Mouse (Mus musculus) frontal cortex, adult 2 months (tissue): Measurements from ENCODE around the gene Gm2174. TPM values are rescaled to one million over a fixed set of nuclear protein-coding genes. Genes with fewer than 3 reads are reported as not detected.

Experiments
- DNase-seq, 2 experiments: peaks; one replicate each; pipeline ENCODE4 v3.0.0; 2022; ENCODE audit warnings: low spot score in 1 of 2; ENCODE audit errors: extremely low spot score in 1 of 2
- polyA plus RNA-seq: library from polyadenylated mRNA; depleted of rRNA; stranded (reverse); fragments of >200 nt; gene quantifications from 2 replicates; pipeline ENCODE4 v1.2.3, GENCODE M21; 2012; rRNA removed

The Gm2174 gene
- not detected in 2 replicates for polyA plus RNA-seq

GRCm38 (mm10) chrX:56447524-56448015 lies at the start of gene Gm2174:
Gm2174 (plus strand) TSS chrX:56447965.
- DNase-seq = no peak

- no peak for DNase-seq
Observed at GRCm38 (mm10) chrX:56404646-56405045, 43.1 kb upstream of the Gm2174 start.

- DNase-seq = no peak
Observed at GRCm38 (mm10) chrX:56405482-56405881, 42.3 kb upstream of the Gm2174 start.

- no peak for DNase-seq
Observed at GRCm38 (mm10) chrX:56406128-56406527, 41.6 kb upstream of the Gm2174 start.

- DNase-seq = no peak
Observed at GRCm38 (mm10) chrX:56416277-56416676, 31.5 kb upstream of the Gm2174 start.

- no peak for DNase-seq
Observed at GRCm38 (mm10) chrX:56417541-56417940, 30.2 kb upstream of the Gm2174 start.

GRCm38 (mm10) chrX:56430601-56431000 lies 17.2 kb upstream of the Gm2174 start:
- no peak for DNase-seq

- DNase-seq = no peak
Observed at GRCm38 (mm10) chrX:56435758-56436283, 11.9 kb upstream of the Gm2174 start.

- no peak for DNase-seq
Observed at GRCm38 (mm10) chrX:56446487-56447428, 1.0 kb upstream of the Gm2174 start.

- DNase-seq = peak; percentile 77 to 83
Observed at GRCm38 (mm10) chrX:56454671-56455371, 7.1 kb downstream of the Gm2174 start, which contains the start of gene Ints6l. Ints6l (plus strand) TSS chrX:56454857.

GRCm38 (mm10) chrX:56455372-56456246 lies 7.8 kb downstream of the Gm2174 start:
- peak; percentile 71 to 87 for DNase-seq

- no peak for DNase-seq
Observed at GRCm38 (mm10) chrX:56456379-56456778, 8.6 kb downstream of the Gm2174 start.

GRCm38 (mm10) chrX:56462020-56462933 lies 14.5 kb downstream of the Gm2174 start:
- no peak for DNase-seq

- no peak for DNase-seq
Observed at GRCm38 (mm10) chrX:56464906-56465305, 17.1 kb downstream of the Gm2174 start.

GRCm38 (mm10) chrX:56467688-56468087 lies 19.9 kb downstream of the Gm2174 start:
- no peak for DNase-seq

GRCm38 (mm10) chrX:56468422-56468821 lies 20.7 kb downstream of the Gm2174 start:
- DNase-seq = no peak

- no peak for DNase-seq
Observed at GRCm38 (mm10) chrX:56474035-56474434, 26.3 kb downstream of the Gm2174 start.

- DNase-seq = no peak
Observed at GRCm38 (mm10) chrX:56477553-56477952, 29.8 kb downstream of the Gm2174 start.

- DNase-seq = no peak
Observed at GRCm38 (mm10) chrX:56481906-56482305, 34.1 kb downstream of the Gm2174 start.
